Comparison of ENCODE assay signal across 26 mouse cellular contexts in genomic region chr10:128445407-128445806, GRCm38 (mm10). TPM values are rescaled to one million over a fixed set of nuclear protein-coding genes. Genes with fewer than 3 reads are reported as not detected.
DNase-seq lines count a peak whose midpoint lies in the region; ATAC-seq lines count a peak whose summit lies in the region.
"Had no signal": no experiment of that assay in that cellular context is flagged by ENCODE, and none has a peak within 500 bp of the region (broad histone marks: within the 10 kb centered on the region; RNA-seq: fewer than 3 reads in every experiment).

No protein-coding gene starts in this region.

- no peak for DNase-seq in kidney, postnatal 25 days
- DNase-seq in lung, postnatal 36 days: peak; percentile 30
- no peak for DNase-seq in lung, adult 18-20 months
- no peak for DNase-seq in urinary bladder, adult 2 months (ENCODE audit: low spot score)
- no peak for DNase-seq in gastrocnemius, postnatal 14 days
- DNase-seq: adrenal gland, postnatal 14 days; cerebellum, adult 9-10 months; lung, embryonic 14.5 days; midbrain, embryonic 14.5 days; right cerebral cortex, postnatal 14 days; thymus, postnatal 14 days had no signal

- WGBS in kidney, embryonic 14.5 days: 88% methylated on average over 4 of the region's 4 CpGs

- H3K36me3 ChIP-seq in kidney, embryonic 14.5 days (ENCODE audit: control insufficient read depth, insufficient read depth, low read length): peaks cover 16% of the 10 kb centered on the region

- H3K4me2 ChIP-seq in kidney, embryonic 14.5 days (replicated peaks; ENCODE audit: low read depth, low read length): no peak overlapping the region
- H3K4me2 ChIP-seq: heart, embryonic 11.5 days; intestine, embryonic 15.5 days; limb, embryonic 12.5 days; liver, embryonic 12.5 days; lung, embryonic 14.5 days had no signal

- intact Hi-C loops in gastrocnemius, postnatal 14 days (cut with DNase I; ENCODE audit: low total_unique reads): no loop called here

- no peaks in the 10 kb centered on the region for H3K4me1 ChIP-seq in kidney, embryonic 14.5 days (ENCODE audit: control insufficient read depth, insufficient read depth, low read length)
- H3K4me1 ChIP-seq: intestine, embryonic 15.5 days; limb, embryonic 12.5 days; liver, embryonic 12.5 days had no signal

- H3K27ac ChIP-seq in kidney, embryonic 14.5 days (ENCODE audit: low read depth, low read length): 0 out of 2 replicates have a peak overlapping the region, but pooled peaks have one; percentile 42
- H3K27ac ChIP-seq: embryonic facial prominence, embryonic 10.5 days; intestine, embryonic 15.5 days; limb, embryonic 12.5 days; liver, embryonic 12.5 days had no signal

- no peaks in the 10 kb centered on the region for H3K9me3 ChIP-seq in kidney, embryonic 14.5 days (ENCODE audit: control insufficient read depth, low read length)
- H3K9me3 ChIP-seq: embryonic facial prominence, embryonic 10.5 days; intestine, embryonic 15.5 days; limb, embryonic 12.5 days; liver, embryonic 12.5 days; megakaryocyte, embryonic 14.5 days had no signal

- no peak overlapping the region for H3K9ac ChIP-seq in kidney, embryonic 14.5 days (ENCODE audit: low read depth, low read length)
- H3K9ac ChIP-seq: intestine, embryonic 15.5 days; limb, embryonic 12.5 days; liver, embryonic 12.5 days; lung, embryonic 14.5 days had no signal

- no peak for ATAC-seq in kidney, embryonic 14.5 days (ENCODE audit: low FRiP score, low TSS enrichment)
- ATAC-seq in common myeloid progenitor, adult 5-6 weeks (replicated peaks; ENCODE audit: low read depth, poor library complexity, severe bottlenecking): peak; percentile 77
- 0 out of 2 replicates have a peak, but pooled peaks have one; percentile 11 for ATAC-seq in megakaryocyte-erythroid progenitor cell, adult 5-6 weeks (replicated peaks; ENCODE audit: low FRiP score, low TSS enrichment, poor library complexity, severe bottlenecking)
- ATAC-seq: forebrain, embryonic 16.5 days; hindbrain, embryonic 16.5 days; intestine, embryonic 15.5 days; liver, embryonic 12.5 days had no signal

- no peaks in the 10 kb centered on the region for H3K27me3 ChIP-seq in kidney, embryonic 14.5 days (ENCODE audit: control insufficient read depth, insufficient read depth, low read length)
- H3K27me3 ChIP-seq: intestine, embryonic 15.5 days; limb, embryonic 12.5 days; liver, embryonic 12.5 days; megakaryocyte, embryonic 14.5 days had no signal

- no peak overlapping the region for H3K4me3 ChIP-seq in kidney, embryonic 14.5 days (ENCODE audit: low read length)
- H3K4me3 ChIP-seq: embryonic facial prominence, embryonic 10.5 days; intestine, embryonic 15.5 days; limb, embryonic 12.5 days; liver, embryonic 12.5 days; megakaryocyte, embryonic 14.5 days had no signal

RNA-seq across cellular contexts. Expression of gene Smarcc2, which starts 13.6 kb away (rescaled TPM):
- 64.8 and 96.7 TPM in 2 replicates for polyA plus RNA-seq in kidney, embryonic 14.5 days (2014; fragmentation: Nextera tagmentation; extraction: Ambion mirVana)
- total RNA-seq in common myeloid progenitor, adult 5-6 weeks (2017): 71.9 and 92.2 TPM in 2 replicates
- 98.5 and 119 TPM in 2 replicates for total RNA-seq in megakaryocyte-erythroid progenitor cell, adult 5-6 weeks (2014; fragmentation: Nextera tagmentation)
- total RNA-seq in megakaryocyte-erythroid progenitor cell, adult 5-6 weeks (2017): 62.9 and 73.3 TPM in 2 replicates
- 91.5 and 97.0 TPM in 2 replicates for polyA plus RNA-seq in urinary bladder, adult 2 months (2012; rRNA removed)
- total RNA-seq in gastrocnemius, postnatal 14 days (2021): 10 to 100 TPM; 43.4 to 44.6 TPM

RNA-seq across cellular contexts. Expression of gene Rnf41, which starts 34.0 kb away (rescaled TPM):
- polyA plus RNA-seq in kidney, embryonic 14.5 days (2014; fragmentation: Nextera tagmentation; extraction: Ambion mirVana): 35.6 and 36.4 TPM in 2 replicates
- 13.0 and 13.5 TPM in 2 replicates for total RNA-seq in common myeloid progenitor, adult 5-6 weeks (2017)
- 20.9 and 21.6 TPM in 2 replicates for total RNA-seq in megakaryocyte-erythroid progenitor cell, adult 5-6 weeks (2014; fragmentation: Nextera tagmentation)
- 8.8 and 12.9 TPM in 2 replicates for total RNA-seq in megakaryocyte-erythroid progenitor cell, adult 5-6 weeks (2017)
- 25.4 and 25.5 TPM in 2 replicates for polyA plus RNA-seq in urinary bladder, adult 2 months (2012; rRNA removed)
- 10 to 100 TPM; 12.9 to 13.0 TPM for total RNA-seq in gastrocnemius, postnatal 14 days (2021)

RNA-seq across cellular contexts. Expression of gene Nabp2, which starts 34.1 kb away (rescaled TPM):
- polyA plus RNA-seq in kidney, embryonic 14.5 days (2014; fragmentation: Nextera tagmentation; extraction: Ambion mirVana): 87.8 and 103 TPM in 2 replicates
- total RNA-seq in common myeloid progenitor, adult 5-6 weeks (2017): 45.7 and 64.8 TPM in 2 replicates
- 63.0 and 130 TPM in 2 replicates for total RNA-seq in megakaryocyte-erythroid progenitor cell, adult 5-6 weeks (2014; fragmentation: Nextera tagmentation)
- total RNA-seq in megakaryocyte-erythroid progenitor cell, adult 5-6 weeks (2017): 54.4 and 98.8 TPM in 2 replicates
- polyA plus RNA-seq in urinary bladder, adult 2 months (2012; rRNA removed): 47.2 and 50.1 TPM in 2 replicates
- 10 to 100 TPM; 48.2 to 51.8 TPM for total RNA-seq in gastrocnemius, postnatal 14 days (2021)

RNA-seq across cellular contexts. Expression of gene Slc39a5, which starts 44.4 kb away (rescaled TPM):
- 15.1 and 22.6 TPM in 2 replicates for polyA plus RNA-seq in kidney, embryonic 14.5 days (2014; fragmentation: Nextera tagmentation; extraction: Ambion mirVana)
- not detected in 2 replicates for total RNA-seq in common myeloid progenitor, adult 5-6 weeks (2017)
- total RNA-seq in megakaryocyte-erythroid progenitor cell, adult 5-6 weeks (2014; fragmentation: Nextera tagmentation): not detected in 2 replicates
- not detected in 2 replicates for total RNA-seq in megakaryocyte-erythroid progenitor cell, adult 5-6 weeks (2017)
- polyA plus RNA-seq in urinary bladder, adult 2 months (2012; rRNA removed): not detected in 2 replicates
- not detected for total RNA-seq in gastrocnemius, postnatal 14 days (2021)
- total RNA-seq: hematopoietic stem cell, adult 5-6 weeks; layer of hippocampus, postnatal 25 days had no signal
- polyA plus RNA-seq: heart, postnatal 0 days; limb, embryonic 12.5 days; midbrain, embryonic 14.5 days; neural tube, embryonic 11.5 days had no signal

RNA-seq across cellular contexts. Expression of gene Myl6, which starts 48.5 kb away (rescaled TPM):
- polyA plus RNA-seq in kidney, embryonic 14.5 days (2014; fragmentation: Nextera tagmentation; extraction: Ambion mirVana): 921 and 980 TPM in 2 replicates
- total RNA-seq in common myeloid progenitor, adult 5-6 weeks (2017): 1,004 and 1,124 TPM in 2 replicates
- 655 and 828 TPM in 2 replicates for total RNA-seq in megakaryocyte-erythroid progenitor cell, adult 5-6 weeks (2014; fragmentation: Nextera tagmentation)
- total RNA-seq in megakaryocyte-erythroid progenitor cell, adult 5-6 weeks (2017): 663 and 819 TPM in 2 replicates
- 10,835 and 11,320 TPM in 2 replicates for polyA plus RNA-seq in urinary bladder, adult 2 months (2012; rRNA removed)
- total RNA-seq in gastrocnemius, postnatal 14 days (2021): 100 to 1,000 TPM; 214 to 276 TPM
